Mouse (Mus musculus): ENCODE results near the gene Prx.

GRCm38 (mm10) chr7:27472596-27472995 lies 26.5 kb upstream of the Prx start:
- no peak for TF ChIP-seq CTCF (IDR thresholded peaks at IDR 0.05; ENCODE audit: borderline replicate concordance, insufficient read depth, low read length)
- no peak for TF ChIP-seq POLR2A (IDR thresholded peaks at IDR 0.05; ENCODE audit: low read depth, low read length)
